Mouse (Mus musculus): ENCODE measurements at regions not wholly inside any gene's neighbourhood (a gene's known extent, or its start where the extent isn't known, plus 50 kb on each side); places are given as distances from the start of the nearest gene placed in this dataset.

GRCm38 (mm10) chr4:58613022-58613421, 59.3 kb upstream of the Lpar1 start:
- TF ChIP-seq CTCF (IDR thresholded peaks at IDR 0.05; ENCODE audit: control insufficient read depth, insufficient read depth, insufficient read length) (no peak), MAX (IDR thresholded peaks at IDR 0.05) (no peak), CEBPB (IDR thresholded peaks at IDR 0.05; ENCODE audit: low read depth) (no peak)
